Mouse (Mus musculus) thymus, adult 2 months (tissue): Measurements from ENCODE around the gene Adamts4.

ENCODE experiments used
- CTCF ChIP-seq: fragments of 200-500 bp; IDR thresholded peaks from 2 replicates; pipeline ENCODE4 v1.5.1; 2012; ENCODE audit warnings: mild to moderate bottlenecking, control low read depth, low read length, moderate library complexity, borderline replicate concordance; ENCODE audit not compliant: control insufficient read depth, poor library complexity, insufficient read depth; ENCODE audit errors: extremely low read depth
- POLR2A ChIP-seq: fragments of 200-500 bp; IDR thresholded peaks from 2 replicates; pipeline ENCODE4 v1.6.1; 2012; ENCODE audit warnings: mild to moderate bottlenecking, low read length, control low read depth, moderate library complexity; ENCODE audit not compliant: control insufficient read depth, poor library complexity, insufficient read depth; ENCODE audit errors: extremely low read depth

- TF ChIP-seq CTCF, result no peak
- no peak for TF ChIP-seq POLR2A
Observed at GRCm38 (mm10) chr1:171239992-171240744, 10.1 kb upstream of the Adamts4 start.
